Mouse (Mus musculus) testis, adult 2 months (tissue): ENCODE measurements around the gene Crebl2.

Experiments used
- CTCF ChIP-seq: fragments of 200-500 bp; IDR thresholded peaks from 2 replicates; pipeline ENCODE4 v1.5.1; 2012; ENCODE audit warnings: low read depth, mild to moderate bottlenecking, inconsistent platforms, low read length, moderate library complexity; ENCODE audit not compliant: control insufficient read depth, insufficient read depth, insufficient replicate concordance
- POLR2A ChIP-seq: fragments of 200-500 bp; IDR thresholded peaks from 2 replicates; pipeline ENCODE4 v1.6.1; 2012; ENCODE audit warnings: low read depth, mild to moderate bottlenecking, inconsistent platforms, low read length, moderate library complexity; ENCODE audit not compliant: control insufficient read depth

- TF ChIP-seq CTCF: no peak
- TF ChIP-seq POLR2A: no peak
These were observed 74.2 kb downstream of the Crebl2 start for GRCm38 (mm10) chr6:134903891-134904884.
